In the genomic region with DNA sequence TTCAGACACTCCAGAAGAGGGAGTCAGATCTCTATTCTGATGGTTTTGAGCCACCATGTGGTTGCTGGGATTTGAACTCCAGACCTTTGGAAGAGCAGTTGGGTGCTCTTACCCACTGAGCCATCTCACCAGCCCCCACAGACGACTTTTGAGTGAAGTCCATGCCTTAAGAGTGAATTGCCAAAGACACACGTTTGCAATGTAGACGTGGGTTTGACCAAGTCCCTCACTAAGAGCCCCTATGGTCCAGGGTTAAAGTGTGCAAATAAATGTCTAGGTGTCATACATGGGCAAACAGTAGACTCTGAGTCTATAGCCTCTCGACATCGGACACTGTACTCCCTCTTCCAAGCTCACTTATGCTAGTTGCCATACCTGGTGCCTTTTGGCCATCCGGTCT, we compare ENCODE assay signal across 8 mouse cellular contexts. TPM values are rescaled to one million over a fixed set of nuclear protein-coding genes. Genes with fewer than 3 reads are reported as not detected.
A peak's percentile ranks its signal among the peaks of the same experiment; 100 is the strongest.
DNase-seq lines count a peak whose midpoint lies in the region; ATAC-seq and TF ChIP-seq lines count a peak whose summit lies in the region.

No protein-coding gene starts in this region.

- ATAC-seq in forebrain, embryonic 15.5 days (replicated peaks) = no peak
- no peak for ATAC-seq in liver, embryonic 14.5 days (ENCODE audit: insufficient read depth)

- H3K27me3 ChIP-seq in forebrain, embryonic 15.5 days = no peaks in the 10 kb centered on the region
- no peaks in the 10 kb centered on the region for H3K27me3 ChIP-seq in liver, embryonic 14.5 days (ENCODE audit: control insufficient read depth, insufficient read depth, low read length)

- 0 out of 2 replicates have a peak, but pooled peaks cover 5% of the 10 kb centered on the region for H3K36me3 ChIP-seq in forebrain, embryonic 15.5 days
- no peaks in the 10 kb centered on the region; the same call in 1 of the 2 replicates for H3K36me3 ChIP-seq in liver, embryonic 14.5 days (replicated peaks; ENCODE audit: control insufficient read depth, insufficient read depth, low read depth)

- H3K4me3 ChIP-seq in gastrocnemius, adult 2 months = peak overlapping the region; percentile 97
- H3K4me3 ChIP-seq in forebrain, embryonic 15.5 days = peak overlapping the region; percentile 97
- peak overlapping the region; percentile 18 to 89 for H3K4me3 ChIP-seq in liver, embryonic 14.5 days (ENCODE audit: insufficient read depth in 1 of 2, low read depth in 2 of 2, low read length in 2 of 2)

- TF ChIP-seq EP300 in liver, embryonic 14.5 days (IDR thresholded peaks at IDR 0.05; ENCODE audit: low read depth) = no peak

- H3K27ac ChIP-seq in gastrocnemius, adult 2 months = peak overlapping the region; percentile 100
- H3K27ac ChIP-seq in forebrain, embryonic 15.5 days (replicated peaks) = no peak overlapping the region
- H3K27ac ChIP-seq in liver, embryonic 14.5 days = peak overlapping the region; percentile 89

- peak; percentile 21; the same call in 1 of the 2 replicates for TF ChIP-seq CTCF in gastrocnemius, adult 2 months (IDR thresholded peaks at IDR 0.05)
- TF ChIP-seq CTCF in liver, embryonic 14.5 days (IDR thresholded peaks at IDR 0.05; ENCODE audit: low read depth) = no peak

- no peak for DNase-seq in gastrocnemius, adult 2 months
- no peak for DNase-seq in gastrocnemius, postnatal 36 days
- DNase-seq in CD4-positive helper T cell, adult 2 months (ENCODE audit: low read depth, low spot score) = peak; percentile 6
- no peak for DNase-seq in liver, embryonic 14.5 days (ENCODE audit: low read depth in 3 of 3, low spot score in 3 of 3)
- DNase-seq in urinary bladder, postnatal 10 days (ENCODE audit: low spot score) = no peak
- DNase-seq in right cerebral cortex, adult 18-20 months = no peak
- DNase-seq in adrenal gland, postnatal 14 days = no peak

- WGBS in forebrain, embryonic 15.5 days = 86% methylated on average over 6 of the region's 6 CpGs
- 74% methylated on average over 6 of the region's 6 CpGs for WGBS in liver, embryonic 14.5 days (ENCODE audit: insufficient replicate concordance)

- H3K4me2 ChIP-seq in forebrain, embryonic 15.5 days (replicated peaks) = peak overlapping the region; percentile 55
- peak overlapping the region; percentile 97 for H3K4me2 ChIP-seq in liver, embryonic 14.5 days (ENCODE audit: low read depth)

- no peaks in the 10 kb centered on the region for H3K9me3 ChIP-seq in forebrain, embryonic 15.5 days
- H3K9me3 ChIP-seq in liver, embryonic 14.5 days (ENCODE audit: control insufficient read depth, low read length) = no peaks in the 10 kb centered on the region

- intact Hi-C loops in gastrocnemius, adult 2 months (cut with DNase I) = no loop called here
- intact Hi-C loops in gastrocnemius, postnatal 36 days (cut with DNase I) = no loop called here

- H3K9ac ChIP-seq in forebrain, embryonic 15.5 days (replicated peaks) = peak overlapping the region; percentile 100
- H3K9ac ChIP-seq in liver, embryonic 14.5 days (replicated peaks) = peak overlapping the region; percentile 85

- peaks cover 27% of the 10 kb centered on the region for H3K4me1 ChIP-seq in forebrain, embryonic 15.5 days
- H3K4me1 ChIP-seq in liver, embryonic 14.5 days (replicated peaks; ENCODE audit: control insufficient read depth in 2 of 2, insufficient read depth in 2 of 2, low read length in 1 of 2) = peaks cover 0 to 8% of the 10 kb centered on the region in 2 experiments; a peak in 3 of 4 replicates

RNA-seq across cellular contexts. Expression of gene Kmt5b, which starts 2.3 kb away (rescaled TPM):
- 10 to 100 TPM; 21.7 to 24.2 TPM for total RNA-seq in gastrocnemius, adult 2 months (2021)
- 10 to 100 TPM; 20.8 to 22.5 TPM for total RNA-seq in gastrocnemius, postnatal 36 days (2021)
- 52.3 and 62.9 TPM in 2 replicates for polyA plus RNA-seq in forebrain, embryonic 15.5 days (2015; fragmentation: Nextera tagmentation; extraction: Ambion mirVana)
- 4.1 and 6.3 TPM in 2 replicates for polyA plus RNA-seq in liver, embryonic 14.5 days (2012; rRNA removed)
- polyA plus RNA-seq in liver, embryonic 14.5 days (2014; fragmentation: Nextera tagmentation; extraction: Ambion mirVana) = 5.0 and 5.4 TPM in 2 replicates
- 63.2 and 63.9 TPM in 2 replicates for total RNA-seq in adrenal gland, postnatal 14 days (2021)
